Mouse (Mus musculus) CH12.LX (cell line): ENCODE measurements around the gene Gpatch1. TPM values are rescaled to one million over a fixed set of nuclear protein-coding genes. Genes with fewer than 3 reads are reported as not detected.

Experiments used
- DNase-seq: peaks from one replicate; pipeline ENCODE4 v3.0.0-alpha.2; 2013; ENCODE audit errors: extremely low read depth
- H3K27ac ChIP-seq: 2 replicates; pipeline ENCODE4 v1.5.1; 2012; ENCODE audit warnings: low read depth, mild to moderate bottlenecking, control low read depth, moderate library complexity; ENCODE audit not compliant: insufficient read depth
- H3K27me3 ChIP-seq: replicated peaks from 2 replicates; pipeline ENCODE3; 2012; ENCODE audit warnings: inconsistent platforms
- H3K36me3 ChIP-seq, 2 experiments: replicated peaks in 1 of 2; 2 replicates each; pipeline versions ENCODE3 to v1.6.1; 2012; ENCODE audit warnings: inconsistent platforms in 1 of 2, low read length in 1 of 2, mild to moderate bottlenecking in 1 of 2, mixed read lengths in 1 of 2, moderate library complexity in 1 of 2; ENCODE audit not compliant: control insufficient read depth in 1 of 2, insufficient read depth in 1 of 2
- H3K4me1 ChIP-seq, 2 experiments: 2 replicates each; pipeline ENCODE4 v1.6.1; 2012; ENCODE audit warnings: inconsistent platforms in 1 of 2, moderate library complexity in 1 of 2; ENCODE audit not compliant: insufficient read depth in 2 of 2, control insufficient read depth in 1 of 2
- H3K4me2 ChIP-seq: 2 replicates; pipeline ENCODE4 v1.6.1; 2012; ENCODE audit warnings: low read depth, mild to moderate bottlenecking, control low read depth; ENCODE audit not compliant: poor library complexity, insufficient read depth, severe bottlenecking
- H3K4me3 ChIP-seq, 3 experiments: fragments of 150-350 bp in 1 of 3; sonication (generic) in 1 of 3; replicated peaks in 1 of 3; 2 replicates each; pipeline versions ENCODE3 to v1.5.1; 2011 to 2012; ENCODE audit warnings: low read depth in 2 of 3, low read length in 2 of 3, mild to moderate bottlenecking in 2 of 3, moderate library complexity in 2 of 3, control low read depth in 1 of 3, improper control_type of control experiment in 1 of 3, inconsistent platforms in 1 of 3, mixed read lengths in 1 of 3; ENCODE audit not compliant: poor library complexity in 1 of 3
- H3K79me2 ChIP-seq: replicated peaks from 2 replicates; pipeline ENCODE4 v1.6.1; 2012; ENCODE audit warnings: mild to moderate bottlenecking, moderate library complexity; ENCODE audit not compliant: control insufficient read depth, poor library complexity, insufficient read depth, severe bottlenecking; ENCODE audit errors: extremely low read depth
- H3K9ac ChIP-seq: 2 replicates; pipeline ENCODE4 v1.6.1; 2012; ENCODE audit warnings: low read depth, mild to moderate bottlenecking, control low read depth, moderate library complexity; ENCODE audit not compliant: insufficient read depth
- H3K9me3 ChIP-seq: replicated peaks from 2 replicates; pipeline ENCODE3; 2012; ENCODE audit warnings: low read length, inconsistent platforms, mixed read lengths
- BHLHE40 ChIP-seq: IDR thresholded peaks from 2 replicates; pipeline ENCODE4 v1.6.1; 2011; ENCODE audit warnings: mild to moderate bottlenecking, low read depth, low read length, improper control_type of control experiment
- CTCF ChIP-seq, 2 experiments: IDR thresholded peaks in 1 of 2; conservative IDR thresholded peaks in 1 of 2; 2 replicates each; pipeline ENCODE4 v1.5.1; 2011 to 2012; ENCODE audit warnings: low read depth in 2 of 2, low read length in 2 of 2, improper control_type of control experiment in 1 of 2, inconsistent platforms in 1 of 2, mild to moderate bottlenecking in 1 of 2, moderate library complexity in 1 of 2
- E2F4 ChIP-seq: IDR thresholded peaks from 2 replicates; pipeline ENCODE4 v1.6.1; 2011; ENCODE audit warnings: low read depth, low read length, improper control_type of control experiment; ENCODE audit not compliant: insufficient replicate concordance
- ELF1 ChIP-seq: IDR thresholded peaks from 2 replicates; pipeline ENCODE4 v1.6.1; 2014; ENCODE audit warnings: low read depth, mild to moderate bottlenecking, inconsistent platforms, low read length, improper control_type of control experiment
- EP300 ChIP-seq: IDR thresholded peaks from 2 replicates; pipeline ENCODE4 v1.6.1; 2011; ENCODE audit warnings: low read length, improper control_type of control experiment
- IRF4 ChIP-seq: IDR thresholded peaks from 2 replicates; pipeline ENCODE4 v1.6.1; 2014; ENCODE audit warnings: low read depth, mild to moderate bottlenecking, inconsistent platforms, low read length, improper control_type of control experiment
- JUN ChIP-seq: IDR thresholded peaks from 2 replicates; pipeline ENCODE4 v1.6.1; 2011; ENCODE audit warnings: low read depth, mild to moderate bottlenecking, low read length, improper control_type of control experiment, moderate library complexity; ENCODE audit not compliant: insufficient read depth
- MAX ChIP-seq: IDR thresholded peaks from 2 replicates; pipeline ENCODE4 v1.6.1; 2011; ENCODE audit warnings: low read length, improper control_type of control experiment
- MAZ ChIP-seq: IDR thresholded peaks from 2 replicates; pipeline ENCODE4 v1.6.1; 2012; ENCODE audit warnings: low read depth, mild to moderate bottlenecking, inconsistent platforms, low read length, improper control_type of control experiment, moderate library complexity
- MYC ChIP-seq: IDR thresholded peaks from 2 replicates; pipeline ENCODE4 v1.6.1; 2011; ENCODE audit warnings: low read depth, mild to moderate bottlenecking, improper control_type of control experiment, low read length
- NELFE ChIP-seq: IDR thresholded peaks from 2 replicates; pipeline ENCODE4 v1.6.1; 2011; ENCODE audit warnings: low read depth, low read length, improper control_type of control experiment
- PAX5 ChIP-seq: IDR thresholded peaks from 2 replicates; pipeline ENCODE4 v1.6.1; 2012; ENCODE audit warnings: low read length, inconsistent platforms, mixed read lengths
- POLR2AphosphoS2 ChIP-seq: IDR thresholded peaks from 2 replicates; pipeline ENCODE4 v1.6.1; 2011; ENCODE audit warnings: low read depth, low read length, improper control_type of control experiment
- RAD21 ChIP-seq: IDR thresholded peaks from 2 replicates; pipeline ENCODE4 v1.6.1; 2011; ENCODE audit warnings: low read depth, mild to moderate bottlenecking, low read length, improper control_type of control experiment, moderate library complexity
- SIN3A ChIP-seq: IDR thresholded peaks from 2 replicates; pipeline ENCODE4 v1.6.1; 2012; ENCODE audit warnings: low read length, improper control_type of control experiment, inconsistent platforms
- SMC3 ChIP-seq: IDR thresholded peaks from 2 replicates; pipeline ENCODE4 v1.6.1; 2011; ENCODE audit warnings: low read depth, low read length, improper control_type of control experiment
- TBP ChIP-seq: conservative IDR thresholded peaks from 2 replicates; pipeline ENCODE4 v1.6.1; 2011; ENCODE audit warnings: low read depth, low read length, improper control_type of control experiment
- ZC3H11A ChIP-seq: IDR thresholded peaks from 2 replicates; pipeline ENCODE4 v1.6.1; 2012; ENCODE audit warnings: low read depth, mild to moderate bottlenecking, inconsistent platforms, low read length, improper control_type of control experiment
- ZKSCAN1 ChIP-seq: IDR thresholded peaks from 2 replicates; pipeline ENCODE4 v1.6.1; 2012; ENCODE audit warnings: low read depth, inconsistent platforms, low read length, improper control_type of control experiment, borderline replicate concordance
- dilution Hi-C: fragments of 300-500 bp; cut with MboI; formaldehyde crosslinking; loops from 2 replicates; pipeline ENCODE4 v1.14.3; 2020; ENCODE audit warnings: low sequenced_read_pairs; ENCODE audit not compliant: extremely low pct_unique_long_range_greater_than_20kb, extremely low pct_ligation_motif_present
- in situ Hi-C: fragments of 300-500 bp; cut with MboI; formaldehyde crosslinking; loops from 3 replicates; pipeline ENCODE4 v1.14.3; 2019; ENCODE audit warnings: low sequenced_read_pairs, low pct_ligation_motif_present, low pct_unique_long_range_greater_than_20kb, mixed read lengths
- polyA plus RNA-seq: library from polyadenylated mRNA; unstranded; fragments of >175 nt; gene quantifications from 2 replicates; pipeline ENCODE4 v1.2.1, GENCODE M21; 2012; ENCODE audit warnings: low read depth; ENCODE audit not compliant: insufficient read length
- total RNA-seq, 2 experiments: library from RNA; depleted of rRNA; stranded (reverse); fragments of 300-350 nt in 1 of 2; fragments of >200 nt in 1 of 2; gene quantifications; 2 replicates each; pipeline ENCODE4 v1.2.3; 2012 to 2014

The Gpatch1 gene
- total and polyA plus RNA-seq, 3 experiments, result 4.3 to 14.2 (median 6.9) TPM

DNA sequence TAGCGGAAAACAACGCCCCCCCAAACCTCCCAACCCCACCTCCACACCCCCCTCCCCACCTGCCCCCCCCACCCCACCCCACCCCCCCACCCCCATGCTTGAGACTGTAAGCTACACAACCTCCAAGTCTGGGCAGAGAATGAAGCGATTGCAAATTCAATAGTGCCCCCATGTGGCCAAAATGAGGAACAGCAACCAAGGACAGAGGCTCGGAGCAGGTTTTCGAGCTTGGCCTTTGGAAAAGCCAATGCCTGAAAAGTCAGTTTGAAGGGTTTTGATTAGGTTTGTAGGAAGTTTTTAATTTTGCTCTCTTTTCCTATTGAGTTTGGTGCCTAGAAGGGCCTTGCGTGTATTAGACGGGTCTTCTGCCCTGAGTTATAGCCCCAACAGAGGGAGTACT is 53.5 kb downstream of the Gpatch1 start:
- peak; percentile 54 for DNase-seq
- dilution Hi-C loops (no loop called here), in situ Hi-C loops (loop anchor here (5.0 kb wide), 1 partner anchor 232 kb away; no protein-coding TSS in a partner anchor)
- TF ChIP-seq PAX5 (no peak), RAD21 (peak; percentile 78), SMC3 (peak; percentile 55), JUN (no peak), CTCF (conservative IDR thresholded peaks at IDR 0.05 in 1 of 2, IDR thresholded peaks at IDR 0.05 in 1 of 2; ENCODE audit: low read depth in 2 of 2, low read length in 2 of 2) (peak; percentile 53 to 79; a peak in 3 of 4 replicates), ZC3H11A (no peak), ELF1 (no peak)
- H3K9ac ChIP-seq, result no peak overlapping the region
- peaks cover 29% of the 10 kb centered on the region for H3K27me3 ChIP-seq
- H3K4me1 ChIP-seq, result no peaks in the 10 kb centered on the region; a peak in 1 of 4 replicates
- H3K79me2 ChIP-seq, result no peaks in the 10 kb centered on the region
- no peaks in the 10 kb centered on the region for H3K9me3 ChIP-seq
- H3K4me3 ChIP-seq, result no peak overlapping the region
- no peak overlapping the region for H3K27ac ChIP-seq
- no peaks in the 10 kb centered on the region for H3K36me3 ChIP-seq
- no peak overlapping the region for H3K4me2 ChIP-seq

GRCm38 (mm10) chr7:35263595-35264489 is 54.4 kb downstream of the Gpatch1 start:
- DNase-seq, result no peak
- dilution Hi-C loops (no loop called here), in situ Hi-C loops (no loop called here)
- Histone ChIP-seq H3K27me3 (peaks cover 29% of the 10 kb centered on the region), H3K4me2 (no peak overlapping the region), H3K27ac (no peak overlapping the region), H3K4me1 (no peaks in the 10 kb centered on the region; a peak in 1 of 4 replicates), H3K79me2 (no peaks in the 10 kb centered on the region), H3K9me3 (peaks cover 3% of the 10 kb centered on the region), H3K36me3 (no peaks in the 10 kb centered on the region), H3K4me3 (no peak overlapping the region), H3K9ac (no peak overlapping the region)
- TF ChIP-seq E2F4 (no peak), SMC3 (no peak), ZKSCAN1 (no peak), RAD21 (no peak), POLR2AphosphoS2 (no peak), EP300 (no peak), PAX5 (no peak), BHLHE40 (no peak), ELF1 (no peak), MAZ (no peak), NELFE (no peak), SIN3A (no peak), MYC (no peak), IRF4 (no peak), MAX (no peak), TBP (no peak)
